26 mouse cellular contexts compared by ENCODE assay signal in the genomic region with DNA sequence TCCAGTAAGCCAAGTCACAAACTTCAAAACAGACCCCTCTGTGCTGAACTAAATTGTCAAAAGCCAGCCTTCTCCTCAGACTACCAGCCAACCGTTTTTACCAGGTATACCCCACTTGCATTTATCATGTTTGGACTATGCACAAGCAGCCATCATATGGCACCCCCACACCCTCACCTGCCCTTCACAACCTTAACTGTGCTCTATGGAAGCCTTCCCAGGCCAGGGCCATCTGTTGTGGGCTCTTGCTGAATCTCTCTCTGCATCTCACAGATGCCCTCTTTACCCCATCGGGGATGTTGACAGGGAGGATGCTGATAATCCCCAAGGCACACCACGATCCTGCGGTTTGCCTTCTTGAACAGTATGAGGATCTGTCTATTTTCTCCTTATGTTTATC.
DNase-seq lines count a peak whose midpoint lies in the region; ATAC-seq and TF ChIP-seq lines count a peak whose summit lies in the region.
"Had no signal": no experiment of that assay in that cellular context is flagged by ENCODE, and none has a peak within 500 bp of the region (broad histone marks: within the 10 kb centered on the region; RNA-seq: fewer than 3 reads in every experiment).

No protein-coding gene starts in this region.

- H3K36me3 ChIP-seq in hindbrain, postnatal 0 days (ENCODE audit: insufficient read depth, low read length) = no peaks in the 10 kb centered on the region
- no peaks in the 10 kb centered on the region for H3K36me3 ChIP-seq in hindbrain, embryonic 10.5 days
- no peaks in the 10 kb centered on the region for H3K36me3 ChIP-seq in forebrain, embryonic 12.5 days (replicated peaks)
- no peaks in the 10 kb centered on the region for H3K36me3 ChIP-seq in limb, embryonic 10.5 days
- H3K36me3 ChIP-seq: embryonic facial prominence, embryonic 10.5 days; embryonic facial prominence, embryonic 15.5 days; heart, embryonic 15.5 days; hindbrain, embryonic 13.5 days; limb, embryonic 15.5 days; liver, embryonic 13.5 days; midbrain, embryonic 10.5 days; midbrain, embryonic 15.5 days; stomach, embryonic 15.5 days had no signal

- H3K9ac ChIP-seq in hindbrain, postnatal 0 days (replicated peaks; ENCODE audit: low read length) = no peak overlapping the region
- H3K9ac ChIP-seq in forebrain, embryonic 12.5 days = no peak overlapping the region
- H3K9ac ChIP-seq: embryonic facial prominence, embryonic 15.5 days; forebrain, embryonic 13.5 days; heart, embryonic 15.5 days; hindbrain, embryonic 13.5 days; limb, embryonic 15.5 days; liver, embryonic 13.5 days; midbrain, embryonic 15.5 days; stomach, embryonic 15.5 days had no signal

- H3K27me3 ChIP-seq in hindbrain, postnatal 0 days (ENCODE audit: insufficient read depth, low read length) = no peaks in the 10 kb centered on the region
- H3K27me3 ChIP-seq in hindbrain, embryonic 10.5 days (ENCODE audit: insufficient read depth, poor library complexity, severe bottlenecking) = no peaks in the 10 kb centered on the region
- H3K27me3 ChIP-seq in forebrain, embryonic 12.5 days = no peaks in the 10 kb centered on the region
- H3K27me3 ChIP-seq in limb, embryonic 10.5 days (ENCODE audit: low read depth, poor library complexity, severe bottlenecking) = no peaks in the 10 kb centered on the region
- H3K27me3 ChIP-seq: embryonic facial prominence, embryonic 15.5 days; forebrain, embryonic 13.5 days; heart, embryonic 15.5 days; hindbrain, embryonic 13.5 days; limb, embryonic 15.5 days; liver, embryonic 13.5 days; midbrain, embryonic 15.5 days; Patski; stomach, embryonic 15.5 days had no signal

- H3K9me3 ChIP-seq in hindbrain, postnatal 0 days (ENCODE audit: low read length) = no peaks in the 10 kb centered on the region
- H3K9me3 ChIP-seq in hindbrain, embryonic 10.5 days = no peaks in the 10 kb centered on the region
- H3K9me3 ChIP-seq in forebrain, embryonic 12.5 days = no peaks in the 10 kb centered on the region
- no peaks in the 10 kb centered on the region for H3K9me3 ChIP-seq in limb, embryonic 10.5 days (replicated peaks)
- H3K9me3 ChIP-seq: embryonic facial prominence, embryonic 10.5 days; embryonic facial prominence, embryonic 15.5 days; forebrain, embryonic 13.5 days; heart, embryonic 15.5 days; hindbrain, embryonic 13.5 days; limb, embryonic 15.5 days; liver, embryonic 13.5 days; midbrain, embryonic 10.5 days; midbrain, embryonic 15.5 days; stomach, embryonic 15.5 days had no signal

- 0 out of 2 replicates have a peak overlapping the region, but pooled peaks have one; percentile 34 for H3K27ac ChIP-seq in hindbrain, postnatal 0 days
- no peak overlapping the region for H3K27ac ChIP-seq in hindbrain, embryonic 10.5 days
- H3K27ac ChIP-seq in forebrain, embryonic 12.5 days = no peak overlapping the region
- H3K27ac ChIP-seq in limb, embryonic 10.5 days = no peak overlapping the region
- H3K27ac ChIP-seq: embryonic facial prominence, embryonic 10.5 days; embryonic facial prominence, embryonic 15.5 days; forebrain, embryonic 13.5 days; heart, embryonic 15.5 days; hindbrain, embryonic 13.5 days; limb, embryonic 15.5 days; liver, embryonic 13.5 days; midbrain, embryonic 10.5 days; midbrain, embryonic 15.5 days; stomach, embryonic 15.5 days had no signal

- WGBS in hindbrain, postnatal 0 days = 63% methylated on average over 4 of the region's 4 CpGs
- 91% methylated on average over 4 of the region's 4 CpGs for WGBS in hindbrain, embryonic 10.5 days
- WGBS in forebrain, embryonic 12.5 days = 95% methylated on average over 4 of the region's 4 CpGs
- 91% methylated on average over 4 of the region's 4 CpGs for WGBS in limb, embryonic 10.5 days

- peaks cover 4% of the 10 kb centered on the region for H3K4me1 ChIP-seq in hindbrain, postnatal 0 days (ENCODE audit: insufficient read depth, low read length)
- no peaks in the 10 kb centered on the region for H3K4me1 ChIP-seq in hindbrain, embryonic 10.5 days (replicated peaks)
- H3K4me1 ChIP-seq in forebrain, embryonic 12.5 days = no peaks in the 10 kb centered on the region
- H3K4me1 ChIP-seq in limb, embryonic 10.5 days = no peaks in the 10 kb centered on the region
- H3K4me1 ChIP-seq: embryonic facial prominence, embryonic 10.5 days; embryonic facial prominence, embryonic 15.5 days; forebrain, embryonic 13.5 days; heart, embryonic 15.5 days; limb, embryonic 15.5 days; liver, embryonic 13.5 days; midbrain, embryonic 15.5 days; stomach, embryonic 15.5 days had no signal

- H3K4me2 ChIP-seq in hindbrain, postnatal 0 days (ENCODE audit: low read depth, low read length) = no peak overlapping the region
- H3K4me2 ChIP-seq in forebrain, embryonic 12.5 days = no peak overlapping the region
- H3K4me2 ChIP-seq: embryonic facial prominence, embryonic 15.5 days; forebrain, embryonic 13.5 days; heart, embryonic 15.5 days; hindbrain, embryonic 13.5 days; limb, embryonic 15.5 days; liver, embryonic 13.5 days; midbrain, embryonic 15.5 days; stomach, embryonic 15.5 days had no signal

- no peak for DNase-seq in hindbrain, postnatal 0 days (ENCODE audit: low spot score)
- DNase-seq in hindbrain, embryonic 10.5 days (ENCODE audit: low spot score) = no peak
- DNase-seq in cerebellum, adult 11-12 months = peak; percentile 84
- peak; percentile 85 for DNase-seq in cerebellum, adult 9-11 months
- no peak for DNase-seq in urinary bladder, postnatal 10 days (ENCODE audit: low spot score)
- DNase-seq in limb, embryonic 10.5 days (ENCODE audit: low spot score) = no peak
- DNase-seq: adrenal gland, postnatal 14 days; gastrocnemius, postnatal 10 days; kidney, postnatal 14 days; liver, embryonic 13.5 days; lung, adult 18-20 months; lung, postnatal 10 days; right cerebral cortex, postnatal 25 days had no signal

- H3K4me3 ChIP-seq in hindbrain, postnatal 0 days (ENCODE audit: low read length) = no peak overlapping the region
- no peak overlapping the region for H3K4me3 ChIP-seq in hindbrain, embryonic 10.5 days
- no peak overlapping the region for H3K4me3 ChIP-seq in forebrain, embryonic 12.5 days (replicated peaks)
- H3K4me3 ChIP-seq in limb, embryonic 10.5 days = no peak overlapping the region
- H3K4me3 ChIP-seq: embryonic facial prominence, embryonic 10.5 days; embryonic facial prominence, embryonic 15.5 days; forebrain, embryonic 13.5 days; heart, embryonic 15.5 days; hindbrain, embryonic 13.5 days; left cerebral cortex, adult 2 months; limb, embryonic 15.5 days; liver, embryonic 13.5 days; midbrain, embryonic 10.5 days; midbrain, embryonic 15.5 days; stomach, embryonic 15.5 days had no signal

- TF ChIP-seq CTCF in hindbrain, postnatal 0 days (IDR thresholded peaks at IDR 0.05; ENCODE audit: low read depth) = no peak

- no peak for ATAC-seq in hindbrain, postnatal 0 days
- no peak for ATAC-seq in forebrain, embryonic 12.5 days (ENCODE audit: low FRiP score)
- ATAC-seq: forebrain, embryonic 13.5 days; intestine, postnatal 0 days; midbrain, embryonic 15.5 days; Patski had no signal

Comparison
In these comparisons a context has a peak if more than half of its experiments do, and no peak if none do; other contexts are left out.
1. DNase-seq: peak in cerebellum, adult 11-12 months (single experiment) and cerebellum, adult 9-11 months (single experiment); none in hindbrain, postnatal 0 days (single experiment), hindbrain, embryonic 10.5 days (single experiment), urinary bladder, postnatal 10 days (single experiment) and limb, embryonic 10.5 days (single experiment).